Mouse (Mus musculus) neural tube, embryonic 10.5 days (tissue): ENCODE data around the gene Noct.
"Not testable (repeated sequence)": the region's sequence is repeated elsewhere in the genome, so short reads cannot be mapped to it uniquely, and the experiment has no call there.

Experiments used
- DNase-seq: peaks from one replicate; pipeline ENCODE4 v3.0.0-alpha.2; 2017; ENCODE audit warnings: low spot score; ENCODE audit errors: extremely low spot score

The Noct gene

DNA sequence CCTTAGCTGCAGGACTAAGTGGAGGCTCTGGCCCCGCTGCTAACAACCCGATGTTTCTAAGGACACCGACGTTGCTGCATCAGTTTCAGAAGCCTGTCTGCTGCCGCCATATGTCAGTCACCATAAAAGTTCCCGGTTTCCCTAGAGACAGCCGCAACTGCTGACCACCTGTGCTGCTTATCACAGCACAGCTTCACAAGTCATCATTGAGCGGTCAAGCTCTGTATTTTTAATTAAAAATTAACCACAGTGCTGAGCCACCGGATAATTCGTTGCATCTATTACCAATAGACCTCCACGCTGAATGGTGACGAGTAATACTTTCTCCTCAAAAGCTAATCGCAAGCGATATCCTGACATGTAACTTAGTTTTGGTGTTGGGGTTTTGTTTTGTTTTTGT is 19.4 kb upstream of the Noct start:
- DNase-seq, result no peak

DNA sequence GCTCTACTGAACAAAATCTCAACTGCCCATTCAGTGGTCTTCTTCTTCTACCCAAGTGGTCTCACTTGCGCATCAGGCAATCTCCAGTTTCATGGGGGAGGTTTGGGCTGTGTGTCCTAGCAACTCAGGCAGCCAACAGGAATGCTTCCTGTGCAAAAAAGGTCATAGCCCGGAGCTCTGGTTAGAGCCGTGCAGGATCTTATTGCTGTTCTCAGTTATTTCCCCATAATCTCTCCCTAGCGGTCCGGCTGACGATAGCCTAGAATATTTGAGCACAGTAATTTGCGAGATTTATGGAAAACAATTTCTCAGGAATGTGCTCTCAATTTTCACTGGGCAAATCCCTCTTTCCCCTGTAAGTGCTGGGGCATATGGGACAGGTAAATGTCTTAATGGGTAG is 17.7 kb upstream of the Noct start:
- no peak for DNase-seq

DNA sequence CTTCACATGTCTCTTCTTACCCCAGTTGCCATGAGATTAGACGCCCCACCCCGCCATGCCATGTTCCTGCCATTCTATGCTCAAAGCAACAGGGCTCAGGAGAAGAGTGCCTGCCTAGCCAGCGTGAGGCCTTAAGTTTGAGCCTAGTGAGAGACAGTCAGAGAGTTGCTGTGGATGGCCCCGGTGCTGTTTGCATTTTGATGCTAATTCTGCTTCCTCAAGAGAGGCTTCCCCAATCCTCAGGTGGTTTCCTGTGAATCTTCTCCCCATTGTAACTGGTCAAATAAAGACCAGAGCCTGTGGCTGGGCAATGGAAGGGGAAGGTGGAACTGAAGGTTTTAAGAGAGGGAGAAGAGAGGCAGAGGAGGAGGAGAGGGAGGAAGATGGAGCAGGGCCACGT is 15.6 kb upstream of the Noct start:
- DNase-seq, result no peak

DNA sequence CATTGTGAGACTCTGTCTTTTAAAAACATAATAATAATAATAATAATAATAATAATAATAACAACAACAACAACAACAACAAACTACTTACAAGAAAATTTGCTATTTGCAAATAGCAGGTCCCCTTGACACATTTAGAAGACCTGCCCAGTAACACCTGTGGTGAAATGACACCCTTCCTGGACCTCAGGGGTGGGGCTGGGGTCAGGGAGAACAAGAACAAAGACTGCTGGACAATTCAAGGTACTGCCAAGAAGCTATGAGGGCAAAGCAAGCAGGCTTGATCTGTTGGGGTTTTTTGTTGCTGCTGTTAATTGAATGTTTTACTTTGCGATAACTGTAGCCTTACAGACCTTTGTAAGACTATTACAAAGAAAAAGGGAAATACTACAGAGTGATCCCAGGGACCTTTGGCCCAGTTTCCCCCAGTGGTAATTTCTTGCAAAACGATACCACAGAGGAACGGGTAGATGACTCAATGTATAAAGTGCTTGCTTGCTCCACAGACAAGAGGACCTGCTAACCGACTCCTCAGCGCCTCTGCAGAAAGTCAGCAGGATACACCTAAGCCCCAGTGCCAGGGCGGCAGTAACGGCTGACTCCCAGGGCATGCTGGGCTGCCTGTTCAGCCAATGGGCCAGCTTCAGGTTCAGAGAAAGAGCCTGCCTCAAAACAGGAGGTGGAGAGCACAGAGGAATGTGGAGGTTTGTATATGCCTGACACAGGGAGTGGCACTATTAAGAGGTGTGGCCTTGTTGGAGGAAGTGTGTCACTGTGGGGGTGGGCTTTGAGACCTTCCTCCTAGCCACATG is 14.5 kb upstream of the Noct start:
- no peak for DNase-seq

DNA sequence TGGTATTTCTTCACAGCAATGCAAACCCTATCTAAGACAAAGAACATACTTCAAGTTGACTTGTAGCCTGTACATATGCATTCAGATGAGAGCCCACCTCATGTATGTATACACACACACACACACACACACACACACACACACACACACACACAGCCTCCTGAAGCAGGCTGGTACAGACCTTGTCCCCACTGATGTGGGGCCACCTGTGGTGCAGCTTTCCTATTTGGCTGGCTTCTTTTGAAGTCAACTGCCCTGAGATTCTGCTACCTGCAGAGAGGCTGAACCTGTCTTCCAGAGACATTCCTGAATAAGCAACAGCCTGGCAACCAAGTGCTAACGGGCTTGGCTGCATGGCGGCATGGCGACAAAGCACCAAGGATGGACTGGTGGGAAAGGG is 13.8 kb upstream of the Noct start:
- DNase-seq, result no peak

DNA sequence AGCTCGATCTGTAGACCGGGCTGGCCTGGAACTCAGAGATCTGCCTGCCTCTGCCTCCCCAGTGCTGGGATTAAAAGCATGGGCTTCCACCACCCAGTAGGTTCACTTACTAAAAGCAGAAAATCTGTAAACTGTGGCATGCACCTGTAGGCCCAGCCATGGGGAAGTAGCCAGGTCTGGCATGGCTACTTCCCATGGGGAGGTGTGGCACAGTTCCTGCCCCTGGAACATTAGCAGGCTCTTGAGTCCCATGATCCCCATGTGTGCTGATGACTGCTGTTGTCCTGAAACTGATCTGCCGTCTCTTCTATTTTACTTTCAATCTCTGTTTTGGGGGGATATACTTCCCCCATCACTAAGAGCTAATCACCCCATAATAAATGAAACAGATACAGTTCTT is 11.1 kb upstream of the Noct start:
- no peak for DNase-seq

DNA sequence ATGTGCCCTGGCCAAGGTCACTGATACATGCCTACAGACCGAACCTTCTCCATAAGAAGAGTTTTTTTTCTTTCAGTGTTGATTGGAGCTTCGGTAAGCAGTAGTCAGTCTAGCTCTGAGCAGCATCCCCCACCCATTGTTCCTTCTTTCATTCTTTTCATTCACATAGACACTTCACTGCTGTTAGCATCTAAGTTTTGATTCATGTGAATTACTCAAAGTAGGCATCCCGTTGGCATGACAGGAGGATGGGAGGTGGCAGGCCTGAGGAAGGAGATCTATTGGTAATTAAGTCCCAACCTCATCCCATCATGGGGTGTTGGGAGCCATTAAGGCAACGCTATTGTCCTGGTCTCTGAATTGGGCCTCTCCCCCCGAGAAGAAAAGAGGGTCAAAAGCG is 8.6 kb upstream of the Noct start:
- no peak for DNase-seq

DNA sequence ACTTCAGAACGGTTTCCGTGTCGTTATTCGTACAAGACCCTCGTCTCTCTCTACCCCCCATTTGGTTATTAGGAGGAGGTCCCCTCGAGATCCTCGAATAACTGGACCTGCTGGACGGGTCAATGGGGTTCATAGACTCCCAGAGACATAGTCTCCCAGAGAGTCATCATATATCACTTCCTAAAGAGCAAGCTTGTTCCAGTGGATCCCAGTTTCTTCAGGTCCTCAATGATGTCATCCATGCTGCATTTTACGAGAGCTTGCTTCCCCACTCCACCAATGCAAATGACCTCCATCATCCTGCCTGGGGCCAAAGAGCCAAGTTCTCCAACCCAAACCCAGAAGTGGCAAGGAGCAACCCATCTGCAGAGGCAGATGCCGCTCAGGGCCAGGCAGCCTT is 7.9 kb upstream of the Noct start:
- not testable (repeated sequence) for DNase-seq

DNA sequence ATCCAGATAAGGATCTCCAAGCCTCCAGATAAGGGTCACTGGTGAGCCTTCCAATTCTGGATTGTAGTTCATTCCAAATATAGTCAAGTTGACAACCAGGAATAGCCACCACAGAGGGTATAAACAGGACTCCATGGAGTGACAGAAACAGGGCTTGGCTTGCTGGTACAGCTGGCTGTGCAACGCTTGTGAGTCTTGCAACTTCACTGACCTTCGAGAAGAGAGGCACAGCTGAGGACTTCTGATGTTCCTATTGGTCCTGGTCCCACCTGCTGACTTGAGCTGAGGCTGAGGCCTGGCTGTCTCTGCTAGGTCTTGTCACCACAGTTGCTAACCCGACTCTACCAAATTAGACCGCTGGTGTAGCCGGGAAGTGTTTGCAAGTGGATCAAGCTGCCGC is 5.9 kb upstream of the Noct start:
- not testable (repeated sequence) for DNase-seq

DNA sequence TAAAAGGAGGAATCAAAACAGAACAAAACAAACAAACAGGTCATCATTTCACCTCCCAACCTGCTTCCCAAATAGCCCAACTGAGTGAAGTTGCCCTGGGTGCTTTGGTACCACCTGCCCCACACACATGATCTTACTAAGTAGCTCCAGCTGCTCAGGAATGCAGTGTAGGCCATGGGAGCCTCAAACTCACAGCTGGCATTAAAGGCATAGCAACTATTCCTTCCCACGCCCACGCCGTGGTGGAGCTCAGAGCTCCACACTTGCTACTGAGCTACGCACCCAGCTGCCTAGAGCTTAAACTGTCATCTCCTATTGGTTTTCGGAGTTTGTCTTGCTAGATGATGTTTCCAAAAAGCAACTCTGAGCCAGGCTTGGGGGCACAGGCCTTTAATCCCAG is 5.0 kb upstream of the Noct start:
- DNase-seq, result no peak

DNA sequence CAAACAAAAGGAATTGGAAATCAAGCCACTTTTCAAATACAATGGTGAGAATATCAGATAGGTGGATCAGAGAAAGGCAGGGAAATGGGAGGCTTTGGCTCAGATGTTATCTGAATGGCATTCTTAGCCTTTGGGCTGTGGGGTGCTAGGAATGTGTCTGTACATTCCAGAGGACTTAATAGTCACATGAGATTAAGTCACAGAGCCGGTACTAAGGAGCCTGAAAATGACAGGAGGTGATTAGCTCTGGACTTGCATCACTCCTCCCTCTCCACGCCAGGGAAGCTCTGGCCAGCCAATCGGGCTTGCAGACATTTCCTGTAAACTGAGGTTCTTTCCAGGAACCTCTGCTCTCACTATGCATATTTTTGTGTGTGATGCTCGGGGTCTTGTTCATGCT is 3.4 kb upstream of the Noct start:
- no peak for DNase-seq

DNA sequence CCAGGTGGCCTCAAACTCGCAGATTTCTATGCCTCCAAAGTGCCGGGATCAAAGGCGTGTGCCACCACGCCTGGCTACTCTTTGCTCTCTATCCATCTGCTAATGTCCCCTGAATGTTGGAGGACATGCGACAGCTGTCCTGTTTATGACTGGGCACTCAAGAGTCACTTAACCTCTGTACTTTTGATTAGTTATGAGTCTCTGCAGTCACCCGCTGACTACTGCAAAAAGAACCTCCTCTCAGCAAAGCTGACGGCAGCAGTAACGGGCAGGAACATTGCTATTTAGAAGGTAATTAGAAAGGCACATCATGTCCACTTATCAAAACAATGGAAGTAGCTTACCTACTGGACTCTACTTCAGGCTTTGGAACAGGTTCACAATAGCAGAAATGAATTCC is 2.4 kb upstream of the Noct start:
- no peak for DNase-seq

DNA sequence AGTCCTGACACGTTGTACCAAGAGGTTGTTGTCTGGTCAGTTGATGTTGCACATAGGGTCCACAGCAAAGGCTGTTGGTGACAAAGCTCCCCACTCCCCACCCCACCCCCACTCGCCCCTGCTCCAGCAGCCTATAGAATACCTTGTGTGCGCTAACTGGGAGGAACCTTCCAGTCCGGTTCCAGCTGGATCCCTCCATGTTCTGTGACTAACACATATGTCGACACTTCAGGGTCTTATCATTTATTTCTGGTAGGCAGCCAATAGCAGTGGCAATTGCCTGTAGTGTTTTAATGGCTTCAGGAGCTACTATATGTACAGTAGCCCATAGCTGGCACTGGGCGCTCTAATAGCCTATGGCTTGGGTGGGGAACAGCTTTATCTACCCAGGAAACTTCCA is 1.9 kb upstream of the Noct start:
- DNase-seq, result no peak

DNA sequence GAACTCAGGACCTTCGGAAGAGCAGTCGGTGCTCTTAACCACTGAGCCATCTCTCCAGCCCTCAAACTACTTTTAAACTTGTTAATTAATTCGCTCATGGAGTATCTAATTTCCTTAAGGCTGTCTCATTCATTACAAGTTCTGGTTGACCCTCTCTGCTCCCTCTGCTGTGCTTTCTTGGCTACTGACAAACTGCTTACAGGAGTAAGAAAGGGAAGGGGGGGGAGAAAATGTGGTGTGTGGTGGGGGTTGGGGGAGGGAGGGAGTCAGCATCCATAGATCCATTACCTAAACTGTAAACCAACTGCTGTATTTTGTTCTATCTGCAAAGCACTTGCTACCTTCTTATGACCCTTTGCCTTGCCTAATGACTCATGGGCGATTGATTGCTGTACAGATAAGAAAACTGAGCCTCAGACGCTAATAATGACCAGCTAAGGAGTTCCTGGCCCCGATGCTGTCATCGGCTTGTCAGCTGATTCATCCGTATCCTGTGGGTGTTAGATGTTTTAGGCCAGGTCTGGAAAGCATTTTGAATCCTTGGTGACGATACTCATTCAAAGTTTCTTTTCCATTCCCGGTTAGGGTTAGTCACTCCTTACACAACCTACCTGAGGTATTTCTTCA is 1.3 kb upstream of the Noct start:
- no peak for DNase-seq

DNA sequence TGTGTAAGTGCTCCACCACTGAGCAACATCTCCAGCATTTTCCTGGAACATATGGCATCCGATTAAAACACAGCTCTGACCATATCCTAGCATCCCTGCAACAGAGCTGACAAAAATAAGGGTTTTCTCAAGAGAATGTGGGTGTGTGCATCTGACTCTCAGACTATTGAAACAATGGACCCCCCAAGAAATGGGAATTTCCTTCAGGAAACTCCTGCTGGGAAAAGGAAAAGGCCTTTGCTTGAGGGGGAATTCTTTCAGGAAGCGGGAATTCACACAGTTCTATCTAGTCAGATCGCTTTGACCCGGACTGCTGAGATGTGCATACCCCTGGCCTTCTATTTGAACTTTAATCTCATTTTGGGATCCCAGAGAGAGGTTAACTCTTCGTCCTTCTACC is 691 bp upstream of the Noct start:
- DNase-seq, result no peak

DNA sequence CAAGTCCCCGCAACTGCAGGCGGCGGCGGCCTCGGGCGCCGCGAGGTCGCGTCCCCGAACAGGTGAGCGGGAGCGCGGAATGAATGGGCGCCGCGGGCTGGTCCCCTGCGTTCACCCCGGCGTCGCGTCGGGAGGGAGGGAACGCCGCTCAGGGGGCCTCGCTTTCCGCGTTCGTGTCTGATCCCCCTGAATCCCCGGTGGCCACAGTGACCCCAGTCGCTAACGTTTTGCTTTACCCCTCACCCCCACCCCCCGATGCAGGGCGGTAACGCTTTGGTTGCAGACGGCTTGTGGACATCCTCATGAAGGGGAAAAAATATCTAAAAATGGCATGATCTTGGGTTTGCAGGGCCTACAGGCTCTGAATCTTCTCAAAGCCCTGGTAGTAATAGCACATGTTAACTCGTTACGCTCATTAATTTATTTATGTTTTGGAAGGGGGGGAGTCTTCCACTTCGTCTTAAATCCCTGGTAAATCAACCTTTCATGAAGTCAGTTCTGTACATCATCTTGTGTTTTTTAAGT is 1.0 kb downstream of the Noct start:
- DNase-seq, result no peak

DNA sequence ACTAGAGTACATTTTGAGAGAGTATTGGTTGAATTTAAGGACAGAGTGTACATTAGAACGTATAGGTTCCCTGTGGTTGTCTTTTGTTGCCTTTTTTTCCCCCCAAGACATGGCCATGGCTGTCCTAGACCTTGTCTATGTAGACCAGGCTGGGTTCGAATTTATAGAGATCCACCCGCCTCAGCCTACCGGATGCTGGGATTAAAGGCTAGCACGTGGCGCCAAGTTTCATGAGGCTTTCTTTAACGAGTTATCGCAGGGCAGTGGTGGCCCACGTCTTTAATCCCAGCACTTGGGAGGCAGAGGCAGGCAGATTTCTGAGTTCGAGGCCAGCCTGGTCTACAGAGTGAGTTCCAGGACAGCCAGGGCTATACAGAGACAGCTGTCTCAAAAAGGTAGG is 1.7 kb downstream of the Noct start:
- DNase-seq, result no peak

DNA sequence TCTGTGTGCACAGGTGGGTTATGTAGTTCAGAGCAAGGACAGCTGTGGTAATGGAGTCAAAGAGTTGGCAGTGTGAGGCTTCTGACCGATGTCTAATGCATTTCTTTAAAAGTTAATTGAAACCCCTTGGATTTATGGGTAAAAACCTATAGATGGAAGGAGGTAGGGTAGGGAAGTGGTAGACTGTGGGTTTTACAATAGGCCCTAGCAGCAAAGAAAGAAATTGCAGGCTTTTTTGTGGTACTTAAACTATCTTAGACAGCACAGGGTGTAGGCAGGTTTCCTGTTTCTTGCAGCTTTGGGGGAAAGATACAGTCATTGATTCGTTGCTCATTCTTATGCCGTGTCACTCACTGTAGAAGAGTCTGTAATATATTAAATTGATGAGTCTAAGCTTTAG is 2.4 kb downstream of the Noct start:
- no peak for DNase-seq

DNA sequence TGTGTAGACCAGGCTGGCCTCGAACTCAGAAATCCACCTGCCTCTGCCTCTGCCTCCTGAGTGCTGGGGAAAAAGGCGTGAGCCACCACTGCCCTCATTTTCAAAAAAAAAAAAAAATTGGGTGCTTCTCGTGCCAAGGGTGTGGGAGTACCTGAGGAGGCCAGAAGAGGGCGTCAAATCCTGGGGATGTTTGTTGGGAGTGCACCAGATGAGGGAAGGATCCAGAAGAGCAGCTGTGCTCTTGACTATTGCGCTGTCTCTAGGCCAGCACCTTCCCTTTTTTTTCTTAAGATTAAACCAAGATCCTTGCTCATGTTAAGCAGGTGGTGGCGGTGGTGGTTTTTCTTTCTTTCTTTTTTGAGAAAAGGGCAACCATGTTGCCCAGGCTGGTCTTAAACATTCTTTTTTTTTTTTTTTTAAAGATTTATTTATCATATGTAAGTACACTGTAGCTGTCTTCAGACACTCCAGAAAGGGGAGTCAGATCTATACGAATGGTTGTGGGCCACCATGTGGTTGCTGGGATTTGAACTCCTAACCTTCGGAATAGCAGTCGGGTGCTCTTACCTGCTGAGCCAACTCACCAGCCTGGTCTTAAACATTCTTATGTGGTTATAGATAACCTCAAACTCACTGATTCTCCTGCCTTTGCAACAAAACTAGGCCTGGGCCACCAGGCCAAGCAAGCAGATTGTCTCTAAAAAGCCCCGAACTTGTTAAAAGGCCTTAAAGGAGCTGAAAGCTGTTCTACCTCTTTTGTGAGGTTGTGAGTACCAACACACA is 4.0 kb downstream of the Noct start:
- peak; percentile 27 for DNase-seq

DNA sequence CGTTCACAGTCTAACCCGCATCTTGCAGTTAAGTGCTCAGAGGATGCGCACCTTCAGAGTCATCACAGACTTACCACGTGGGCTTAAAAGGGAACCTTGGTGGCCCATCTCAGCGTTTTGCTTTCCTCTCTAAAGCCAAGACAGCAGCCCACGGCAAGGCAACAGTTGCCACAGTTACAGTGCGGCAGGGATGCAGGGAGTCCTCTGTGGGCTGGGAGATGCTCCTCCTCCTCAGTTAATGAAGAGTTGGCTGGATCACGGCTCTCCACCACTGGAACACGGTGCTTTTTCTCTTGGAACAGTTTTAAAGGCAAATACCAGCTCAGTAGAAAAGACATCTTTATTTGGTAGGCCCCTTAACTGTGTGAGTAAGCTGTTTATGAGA is 4.6 kb downstream of the Noct start:
- DNase-seq, result no peak

DNA sequence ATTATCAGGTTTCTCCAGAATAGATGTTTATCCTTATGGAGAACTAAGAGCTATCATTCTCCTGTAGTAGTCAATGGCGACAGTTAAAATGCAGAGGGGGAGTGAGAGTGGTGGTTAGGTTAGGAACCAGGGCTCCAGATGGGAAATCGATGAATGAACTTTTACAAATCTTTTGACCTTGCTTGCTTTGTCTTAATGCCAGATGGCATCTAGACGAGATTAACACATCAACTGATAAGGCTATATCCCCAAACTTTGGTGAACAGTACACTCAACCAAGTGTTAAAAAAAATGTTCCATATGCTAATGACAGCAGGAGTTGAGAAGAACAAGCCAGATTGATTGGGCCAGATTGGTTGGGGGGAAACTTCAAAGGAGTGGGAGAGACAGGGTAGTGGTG is 5.0 kb downstream of the Noct start:
- no peak for DNase-seq

DNA sequence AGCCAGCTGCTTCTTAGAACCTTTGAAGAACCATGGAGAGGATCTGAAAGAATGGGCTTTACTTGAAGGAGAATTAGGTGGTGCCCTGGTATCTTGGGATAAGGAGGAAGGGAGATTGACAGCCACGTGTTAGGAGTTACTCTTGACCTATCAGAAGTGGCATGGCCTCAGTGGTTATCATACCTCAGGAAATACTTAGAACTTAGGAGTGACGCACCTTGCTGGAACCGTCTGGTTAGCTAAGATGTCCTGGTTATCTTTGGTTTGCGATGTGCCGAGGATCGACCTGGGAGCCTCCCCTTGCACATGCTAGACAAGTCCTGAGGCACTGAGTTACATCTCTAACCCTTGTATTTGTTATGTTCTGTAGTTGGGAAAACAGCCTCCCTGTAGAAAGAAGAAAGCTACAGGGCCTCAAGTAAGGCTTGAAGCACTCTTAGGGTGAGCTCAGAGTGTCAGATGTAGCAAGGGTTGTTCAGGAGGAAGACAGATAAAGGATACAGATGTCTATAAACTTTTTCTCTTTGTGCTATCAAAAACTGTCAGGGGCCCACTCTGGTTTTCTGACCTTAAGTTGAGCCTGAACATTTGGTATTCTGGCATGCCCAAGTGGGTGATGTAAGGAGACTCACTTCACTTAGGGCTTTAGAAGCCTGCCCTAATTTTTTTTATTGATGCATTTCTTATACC is 6.0 kb downstream of the Noct start:
- DNase-seq, result no peak
